ENCODE assay signal across 11 mouse cellular contexts in the genomic region with DNA sequence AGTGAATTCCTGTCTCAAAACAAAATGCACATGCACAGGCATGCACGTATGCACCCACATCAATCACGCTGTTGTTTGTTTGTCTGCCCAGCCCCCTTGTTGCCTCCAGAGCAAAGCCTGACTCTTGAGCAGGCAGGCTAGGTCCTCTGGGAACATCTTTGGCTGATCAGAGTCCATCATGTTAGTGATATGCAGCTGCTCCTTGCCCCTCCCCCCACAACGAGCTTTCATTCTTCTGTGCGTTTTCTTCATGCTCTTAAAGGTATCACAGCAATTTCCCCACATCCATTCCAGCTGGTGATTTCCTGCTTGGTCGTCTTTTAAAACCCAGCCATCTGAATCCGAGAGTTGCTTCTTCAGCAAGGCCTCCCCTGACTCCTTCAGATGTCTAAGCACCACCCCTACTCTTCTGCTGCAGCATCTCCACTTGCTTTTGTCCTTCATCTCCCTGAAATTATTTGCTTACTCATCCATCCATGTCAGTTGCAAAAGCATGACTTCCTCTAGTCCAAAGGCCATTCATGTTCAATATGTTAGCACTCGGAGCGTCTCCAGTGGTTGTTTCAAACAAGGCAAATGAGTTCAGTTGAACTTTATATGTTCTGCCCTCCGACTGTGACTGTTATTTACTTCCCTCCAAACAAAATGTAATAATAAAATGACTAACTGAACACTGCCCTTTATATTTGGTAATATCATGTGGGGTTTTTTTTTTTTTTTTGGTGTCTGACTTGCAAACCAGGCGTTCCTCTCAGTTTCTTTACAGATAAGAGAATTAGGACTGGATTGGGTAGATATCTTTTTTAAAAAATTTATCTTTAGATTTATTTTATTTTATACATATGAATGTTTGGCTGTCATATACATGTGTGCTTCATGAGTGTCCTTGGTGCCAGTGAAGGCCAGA.
DNase-seq lines count a peak whose midpoint lies in the region; ATAC-seq and TF ChIP-seq lines count a peak whose summit lies in the region.
"Had no signal": no experiment of that assay in that cellular context is flagged by ENCODE, and none has a peak within 500 bp of the region (broad histone marks: within the 10 kb centered on the region; RNA-seq: fewer than 3 reads in every experiment).

No protein-coding gene starts in this region.

- H3K4me1 ChIP-seq in lung, postnatal 0 days (ENCODE audit: insufficient read depth, low read depth, low read length) = peaks cover 4% of the 10 kb centered on the region; the same call in 1 of the 2 replicates
- peaks cover 7% of the 10 kb centered on the region for H3K4me1 ChIP-seq in hindbrain, embryonic 13.5 days (replicated peaks)
- H3K4me1 ChIP-seq in stomach, postnatal 0 days (replicated peaks; ENCODE audit: control insufficient read depth, insufficient read depth) = no peaks in the 10 kb centered on the region

- DNase-seq in adrenal gland, postnatal 14 days = peak; percentile 53
- DNase-seq in adrenal gland, postnatal 25 days = no peak
- peak; percentile 35 for DNase-seq in lung, postnatal 0 days (ENCODE audit: low spot score)
- DNase-seq in lung, adult 18-20 months = no peak
- DNase-seq in cerebellum, postnatal 4 days (ENCODE audit: low spot score in 2 of 2) = no peak
- DNase-seq in stomach, postnatal 0 days (ENCODE audit: low spot score) = no peak
- DNase-seq: lung, postnatal 14 days had no signal

- no peak for TF ChIP-seq CTCF in lung, postnatal 0 days (IDR thresholded peaks at IDR 0.05)
- no peak for TF ChIP-seq CTCF in stomach, postnatal 0 days (IDR thresholded peaks at IDR 0.05; ENCODE audit: low read depth)

- no peak overlapping the region for H3K9ac ChIP-seq in lung, postnatal 0 days (replicated peaks; ENCODE audit: low read depth)
- no peak overlapping the region for H3K9ac ChIP-seq in hindbrain, embryonic 13.5 days
- H3K9ac ChIP-seq in stomach, postnatal 0 days (ENCODE audit: low read length) = no peak overlapping the region
- H3K9ac ChIP-seq: neural tube, embryonic 12.5 days had no signal

- no peak overlapping the region for H3K4me3 ChIP-seq in lung, postnatal 0 days (ENCODE audit: low read depth, low read length)
- H3K4me3 ChIP-seq in hindbrain, embryonic 13.5 days = no peak overlapping the region
- H3K4me3 ChIP-seq in stomach, postnatal 0 days (ENCODE audit: low read depth, low read length) = no peak overlapping the region
- H3K4me3 ChIP-seq: neural tube, embryonic 12.5 days had no signal

- ATAC-seq in lung, postnatal 0 days = no peak
- peak; percentile 66; the same call in 1 of the 2 replicates for ATAC-seq in hindbrain, embryonic 13.5 days (ENCODE audit: low FRiP score)
- peak; percentile 37; the same call in 1 of the 2 replicates for ATAC-seq in megakaryocyte, adult 5-6 weeks (ENCODE audit: poor library complexity, severe bottlenecking)
- ATAC-seq in stomach, postnatal 0 days (ENCODE audit: low FRiP score, low TSS enrichment) = no peak
- ATAC-seq: Patski had no signal

- H3K36me3 ChIP-seq in lung, postnatal 0 days (ENCODE audit: insufficient read depth, low read length) = no peaks in the 10 kb centered on the region
- H3K36me3 ChIP-seq in hindbrain, embryonic 13.5 days = no peaks in the 10 kb centered on the region
- H3K36me3 ChIP-seq in stomach, postnatal 0 days (ENCODE audit: control insufficient read depth, insufficient read depth, low read length) = no peaks in the 10 kb centered on the region
- H3K36me3 ChIP-seq: neural tube, embryonic 12.5 days had no signal

- no peaks in the 10 kb centered on the region for H3K9me3 ChIP-seq in lung, postnatal 0 days (ENCODE audit: low read length)
- H3K9me3 ChIP-seq in hindbrain, embryonic 13.5 days = no peaks in the 10 kb centered on the region
- H3K9me3 ChIP-seq in stomach, postnatal 0 days (ENCODE audit: control insufficient read depth, low read length) = no peaks in the 10 kb centered on the region
- H3K9me3 ChIP-seq: neural tube, embryonic 12.5 days had no signal

- no peak overlapping the region for H3K4me2 ChIP-seq in lung, postnatal 0 days (replicated peaks; ENCODE audit: low read depth, low read length)
- no peak overlapping the region for H3K4me2 ChIP-seq in hindbrain, embryonic 13.5 days
- no peak overlapping the region for H3K4me2 ChIP-seq in stomach, postnatal 0 days (replicated peaks; ENCODE audit: low read depth)
- H3K4me2 ChIP-seq: neural tube, embryonic 12.5 days had no signal

- WGBS in lung, postnatal 0 days = 63% methylated on average over 10 of the region's 10 CpGs
- WGBS in hindbrain, embryonic 13.5 days = 56% methylated on average over 10 of the region's 10 CpGs
- WGBS in stomach, postnatal 0 days = 74% methylated on average over 10 of the region's 10 CpGs

- H3K27ac ChIP-seq in lung, postnatal 0 days (ENCODE audit: low read length) = no peak overlapping the region
- H3K27ac ChIP-seq in hindbrain, embryonic 13.5 days = no peak overlapping the region
- no peak overlapping the region for H3K27ac ChIP-seq in stomach, postnatal 0 days (replicated peaks)
- H3K27ac ChIP-seq: neural tube, embryonic 12.5 days had no signal

- no peaks in the 10 kb centered on the region for H3K27me3 ChIP-seq in lung, postnatal 0 days (replicated peaks; ENCODE audit: insufficient read depth, low read length)
- no peaks in the 10 kb centered on the region for H3K27me3 ChIP-seq in hindbrain, embryonic 13.5 days
- H3K27me3 ChIP-seq in stomach, postnatal 0 days (ENCODE audit: control insufficient read depth, insufficient read depth, low read length) = no peaks in the 10 kb centered on the region
- H3K27me3 ChIP-seq: neural tube, embryonic 12.5 days; Patski had no signal

- no peak for TF ChIP-seq EP300 in lung, postnatal 0 days (IDR thresholded peaks at IDR 0.05)
- no peak for TF ChIP-seq EP300 in stomach, postnatal 0 days (optimal IDR thresholded peaks at IDR 0.05)

Comparison
In these comparisons a context has a peak if more than half of its experiments do, and no peak if none do; other contexts are left out.
1. DNase-seq: peak in adrenal gland, postnatal 14 days (single experiment) and lung, postnatal 0 days (single experiment); none in adrenal gland, postnatal 25 days (single experiment), lung, adult 18-20 months (0 of 2), cerebellum, postnatal 4 days (0 of 2) and stomach, postnatal 0 days (single experiment).
2. ATAC-seq: peak in hindbrain, embryonic 13.5 days (single experiment) and megakaryocyte, adult 5-6 weeks (single experiment); none in lung, postnatal 0 days (single experiment) and stomach, postnatal 0 days (single experiment).